Mouse (Mus musculus) small intestine, adult 10 weeks (tissue): ENCODE data around the gene Cep70. TPM values are rescaled to one million over a fixed set of nuclear protein-coding genes. Genes with fewer than 3 reads are reported as not detected.

Experiments
- polyA plus RNA-seq: library from polyadenylated mRNA; stranded (reverse); fragments of 350-450 nt; fragmentation: Illumina TruSeq; extraction: RNeasy Lipid Tissue Mini Kit (QIAGEN cat#74804); gene quantifications from one replicate; pipeline ENCODE4 v1.2.3, GENCODE M21; 2014; ENCODE audit warnings: low replicate concordance

Cep70 gene
- 31.8 TPM for polyA plus RNA-seq

GRCm38 (mm10) chr9:99243190-99243894 is at the start of gene Cep70:
Gene Cep70, plus strand, starts transcription at chr9:99243367.

GRCm38 (mm10) chr9:99237139-99237538 is 6.0 kb upstream of the Cep70 start, which contains the start of gene Faiml:
Gene Faiml, minus strand, starts transcription at chr9:99237239.

Other genes starting within 250 kb of the Cep70 start
- 250 TPM for gene Gm1123, start 207.7 kb upstream of the Cep70 start, polyA plus RNA-seq
- 12.8 TPM for gene Pik3cb, start 102.7 kb upstream of the Cep70 start, polyA plus RNA-seq
- gene Faiml, start 6.1 kb upstream of the Cep70 start, polyA plus RNA-seq, result not detected
- gene Esyt3, start 115.2 kb downstream of the Cep70 start, polyA plus RNA-seq, result 0.19 TPM
- gene Mras, start 194.0 kb downstream of the Cep70 start, polyA plus RNA-seq, result 1.1 TPM
- gene Nme9, start 208.1 kb downstream of the Cep70 start, polyA plus RNA-seq, result not detected